Mouse (Mus musculus) kidney, postnatal 14 days (tissue): ENCODE results near the gene Lin7a.

ENCODE experiments used
- DNase-seq: peaks from one replicate; pipeline ENCODE4 v3.0.0; 2022; ENCODE audit warnings: mixed read lengths

Lin7a gene

DNA sequence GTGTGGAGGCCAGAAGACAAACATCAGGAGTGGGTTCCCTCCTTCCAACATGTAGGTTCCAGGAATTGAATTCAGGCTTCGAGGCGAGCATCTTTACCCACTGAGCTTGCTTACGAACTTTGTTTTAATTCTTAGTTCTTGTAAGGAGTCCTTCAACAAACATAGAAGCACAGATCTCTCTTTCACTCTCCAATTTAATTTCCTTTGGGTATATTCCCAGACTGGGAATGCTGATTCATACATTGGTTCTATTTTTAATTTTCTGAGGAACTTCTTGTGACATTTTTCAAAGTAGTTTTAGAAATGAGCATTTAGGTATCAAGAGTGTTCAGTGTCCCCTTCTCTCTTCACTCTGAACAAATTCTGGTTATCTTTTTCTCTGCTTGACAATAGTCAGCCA is 68.0 kb downstream of the Lin7a start:
- DNase-seq, result no peak

DNA sequence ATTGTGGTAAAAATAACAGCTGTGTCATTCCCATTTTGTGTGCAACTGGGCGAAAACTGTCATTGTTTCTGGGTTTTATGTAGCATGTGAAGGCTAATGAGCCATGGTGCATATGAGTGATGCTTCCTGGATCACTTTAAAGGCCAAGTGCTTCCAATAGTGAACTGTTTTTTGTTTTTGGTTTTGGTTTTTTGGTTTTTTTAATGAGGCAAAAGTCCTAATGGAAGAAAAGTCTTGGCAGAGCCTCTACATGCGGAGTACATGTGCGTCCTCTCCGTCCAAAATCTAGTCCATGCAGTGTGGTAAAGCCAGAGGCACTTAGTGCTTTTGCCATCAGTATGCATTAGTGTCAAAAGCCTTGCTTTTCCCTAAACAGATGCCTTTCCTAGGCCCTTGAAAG is 69.7 kb downstream of the Lin7a start:
- DNase-seq, result no peak

DNA sequence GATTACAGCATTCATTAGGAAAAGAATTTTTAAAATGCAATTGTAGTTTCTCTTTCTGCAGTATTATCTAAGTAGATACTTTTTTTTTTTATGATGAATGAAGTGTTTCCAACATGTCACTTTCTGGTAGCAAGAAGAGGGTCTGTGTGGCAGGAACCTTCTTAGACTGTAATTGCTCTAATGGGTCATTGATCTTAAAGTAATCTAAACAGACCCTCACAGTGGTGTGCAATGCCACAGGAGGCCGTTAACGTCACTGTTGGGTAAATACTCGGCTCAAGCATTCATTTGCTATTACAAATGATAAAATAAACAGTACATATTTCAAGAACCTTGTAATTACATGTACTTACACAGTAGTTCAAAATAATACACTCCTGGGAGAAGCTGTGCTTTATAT is 72.7 kb downstream of the Lin7a start:
- no peak for DNase-seq

DNA sequence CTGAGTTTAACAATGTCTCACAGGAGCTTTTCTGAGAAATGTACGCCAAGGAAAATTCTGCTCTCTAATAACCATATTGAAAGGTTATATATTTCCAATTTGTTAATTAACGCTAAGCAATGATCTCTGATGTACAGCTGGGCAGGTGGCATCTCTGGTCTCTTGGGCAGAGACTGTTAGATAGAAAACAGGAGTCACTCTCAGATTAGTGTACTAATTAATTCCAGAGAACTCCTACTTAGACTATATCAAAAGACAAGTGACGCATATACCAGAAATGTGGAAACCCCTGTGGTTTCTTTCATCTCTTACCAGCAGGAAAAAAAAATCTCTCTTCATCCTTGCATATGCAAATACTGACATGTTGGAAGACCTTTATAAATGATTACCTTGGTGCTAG is 76.4 kb downstream of the Lin7a start:
- DNase-seq, result no peak

DNA sequence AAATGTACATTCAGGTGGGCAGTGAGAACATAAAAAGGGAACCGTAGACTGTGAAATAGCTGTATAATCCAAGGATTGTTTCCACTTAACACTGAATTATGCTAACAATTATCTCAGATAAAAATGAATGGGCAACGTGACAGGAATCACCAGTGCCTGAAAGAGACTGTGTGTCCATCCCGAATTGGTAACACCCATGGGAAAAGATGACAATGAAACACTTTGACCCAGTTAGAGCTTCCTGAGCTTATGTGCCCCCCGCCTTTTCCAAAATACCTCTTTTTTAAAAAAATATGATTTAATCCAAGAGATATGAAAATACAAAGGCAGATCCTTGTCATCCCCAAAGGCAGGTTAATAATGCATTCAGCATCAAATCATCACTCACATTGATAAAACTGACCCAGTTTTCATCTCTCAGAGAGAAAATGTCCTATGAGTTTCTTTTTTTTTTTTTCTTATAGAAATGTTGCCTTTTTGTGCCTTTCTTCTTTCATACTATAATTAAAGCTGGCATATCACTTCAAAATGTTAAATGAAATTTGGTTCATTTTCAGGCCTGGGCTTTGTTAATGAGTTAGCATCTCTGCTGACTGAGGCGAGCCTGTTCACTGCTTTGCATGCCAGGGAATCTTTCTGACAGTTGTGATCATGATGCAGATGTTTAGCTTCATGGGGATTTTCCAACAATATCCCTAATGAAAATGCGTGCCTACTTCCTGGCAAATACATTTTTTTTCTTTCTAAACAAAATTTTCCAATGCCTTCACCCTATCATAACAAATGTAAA is 80.4 kb downstream of the Lin7a start:
- no peak for DNase-seq

DNA sequence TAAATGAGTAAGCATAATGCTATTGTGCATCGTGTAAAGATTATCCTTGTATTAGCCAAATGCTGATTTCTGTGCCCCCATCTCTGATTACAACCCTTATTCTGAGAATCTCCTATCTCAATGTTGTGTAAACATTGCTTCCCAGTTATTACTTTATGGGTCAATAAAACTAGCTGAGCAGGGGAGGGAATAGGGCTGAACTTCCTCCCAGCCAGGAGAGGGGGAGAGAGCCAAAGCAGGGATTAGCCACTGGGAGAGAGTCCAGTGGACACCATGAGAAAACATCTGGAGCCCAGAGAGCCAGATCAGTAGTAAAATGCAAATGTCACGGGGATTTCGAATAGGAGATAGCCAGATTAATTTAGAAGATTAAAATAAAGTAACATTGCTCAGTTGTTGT is 82.0 kb downstream of the Lin7a start:
- no peak for DNase-seq

DNA sequence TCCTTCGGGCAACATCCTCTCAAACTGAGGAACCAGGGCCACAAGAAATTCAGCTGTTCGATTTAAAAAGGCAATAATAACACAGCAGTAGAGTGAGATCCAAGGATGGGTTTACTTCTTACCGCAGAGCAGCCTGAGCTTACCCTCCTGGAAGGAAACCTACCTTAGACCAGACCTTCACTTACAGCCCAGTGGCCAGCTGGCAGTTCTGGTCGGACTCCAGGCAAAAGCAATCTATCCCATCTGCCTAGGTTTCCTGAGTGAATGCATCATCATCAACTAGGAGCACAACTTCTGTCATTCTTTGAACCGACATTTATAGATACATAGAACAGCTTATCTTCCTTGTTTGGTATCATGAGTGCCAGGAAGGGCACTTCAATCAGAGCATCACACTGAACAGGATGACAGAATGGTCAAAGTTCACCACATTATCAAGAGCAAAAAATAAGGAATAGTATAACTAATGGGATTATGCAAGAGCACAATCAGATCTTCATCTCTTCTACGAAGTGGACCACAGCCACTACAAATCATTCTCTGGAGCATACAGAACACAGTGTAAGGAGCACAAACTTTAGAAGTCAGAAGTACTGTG is 87.1 kb downstream of the Lin7a start:
- DNase-seq, result no peak

DNA sequence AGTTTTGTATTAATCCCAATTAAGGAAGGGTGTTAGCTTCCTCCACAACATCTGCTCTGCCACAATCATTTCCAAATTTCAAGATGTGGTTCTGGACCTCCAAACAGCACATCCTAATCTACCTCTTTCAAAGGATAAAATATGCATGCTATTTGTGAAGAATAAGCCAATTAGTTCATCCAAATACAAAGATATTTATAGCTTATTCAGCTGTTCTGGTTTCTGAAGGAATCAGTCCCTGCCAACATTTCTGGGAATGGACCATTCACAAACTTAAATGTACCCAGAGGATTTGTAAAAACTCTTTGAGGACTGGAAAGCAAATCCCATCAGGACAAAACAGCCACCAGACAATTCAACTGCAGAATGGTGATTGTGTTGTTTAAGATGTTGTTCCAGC is 87.8 kb downstream of the Lin7a start:
- no peak for DNase-seq

DNA sequence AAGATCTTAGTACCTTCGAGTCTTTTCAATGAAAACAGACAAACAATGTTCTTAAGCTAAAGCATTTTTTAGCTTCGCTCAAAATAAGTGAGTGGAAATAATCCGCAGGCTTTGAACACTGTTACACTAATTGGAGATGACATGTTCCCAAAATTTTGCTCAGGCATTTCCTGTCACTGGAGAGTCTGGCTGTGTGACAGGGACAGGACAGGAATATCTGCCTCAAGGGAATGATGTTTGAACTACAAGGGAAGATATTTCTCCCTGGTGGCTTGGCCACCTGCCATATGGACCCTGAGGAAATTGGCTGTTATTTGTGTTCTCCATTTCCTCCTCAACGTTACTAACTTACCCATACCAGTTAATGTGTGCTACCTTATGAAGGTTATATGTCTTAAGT is 90.1 kb downstream of the Lin7a start:
- peak; percentile 77 for DNase-seq

DNA sequence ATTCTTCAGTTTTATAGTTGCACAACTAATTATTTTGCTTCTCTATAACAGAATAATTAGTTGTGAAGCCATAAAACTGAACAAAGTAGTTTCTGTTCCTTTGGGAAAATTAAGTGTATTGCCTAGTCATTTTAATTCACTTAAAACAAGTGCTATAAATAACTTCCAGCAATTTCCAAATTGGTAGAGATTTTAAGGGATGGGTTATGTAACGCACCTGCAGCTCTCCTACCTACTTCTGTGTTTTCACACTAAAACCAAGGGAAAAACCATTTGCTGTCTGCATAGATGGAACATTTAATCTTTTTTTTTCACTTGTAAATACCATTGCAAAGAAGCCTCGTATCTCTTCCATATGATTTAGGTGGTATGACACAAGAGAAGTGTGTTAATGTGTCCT is 90.5 kb downstream of the Lin7a start:
- DNase-seq, result no peak

DNA sequence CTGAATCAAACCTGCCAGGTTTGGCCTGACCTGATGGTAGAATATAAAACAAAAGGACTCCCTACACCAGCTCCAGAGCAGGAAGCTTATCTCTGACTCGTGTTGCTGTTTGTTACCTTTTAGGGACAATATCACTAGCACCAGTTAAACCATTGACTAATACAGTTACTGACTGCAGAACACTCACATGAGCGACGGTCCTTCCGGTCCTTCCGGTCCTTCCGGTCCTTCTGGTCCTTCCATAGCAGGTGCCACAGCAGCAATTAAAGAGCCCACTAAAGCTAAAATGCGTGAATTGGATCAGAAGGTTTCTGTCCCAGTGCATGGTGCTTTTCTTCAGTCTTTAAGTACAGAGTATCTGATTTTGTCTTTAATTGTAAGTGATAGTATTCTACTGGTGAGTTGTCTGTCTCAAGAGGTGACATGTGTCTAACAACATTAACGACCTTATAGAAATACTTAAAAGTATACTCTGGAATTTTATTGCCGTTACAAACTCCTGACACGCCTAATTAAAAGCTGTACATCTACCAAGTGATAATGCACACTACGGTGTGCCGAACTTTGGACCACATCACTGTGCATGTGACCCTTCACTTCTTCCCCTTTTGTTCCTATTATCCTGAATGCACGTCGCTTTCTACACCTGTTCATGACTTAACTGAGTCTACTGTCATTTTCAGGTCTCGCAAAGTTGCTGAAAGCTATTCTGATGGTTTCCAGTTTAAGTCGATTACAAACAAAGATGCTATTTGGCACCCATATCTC is 91.7 kb downstream of the Lin7a start:
- DNase-seq, result no peak

DNA sequence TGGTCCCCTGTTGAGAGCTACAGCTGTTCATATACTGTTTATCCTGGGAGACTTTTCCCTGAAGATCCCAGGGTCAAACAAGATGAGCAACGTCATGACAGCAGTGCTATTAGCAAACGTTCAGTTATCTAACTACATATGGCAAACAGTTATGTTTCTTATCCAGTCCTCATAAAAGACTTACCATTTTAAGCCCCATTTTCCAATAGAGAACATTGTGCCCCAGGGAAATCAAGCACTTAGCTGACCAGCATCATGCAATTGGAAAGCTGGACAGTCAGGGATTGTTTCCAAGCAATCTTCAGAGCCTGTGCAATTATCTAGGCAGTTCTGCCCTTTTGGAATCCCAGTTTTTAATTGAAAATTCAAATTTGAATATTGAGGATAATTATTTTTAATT is 105.7 kb downstream of the Lin7a start:
- DNase-seq, result no peak

DNA sequence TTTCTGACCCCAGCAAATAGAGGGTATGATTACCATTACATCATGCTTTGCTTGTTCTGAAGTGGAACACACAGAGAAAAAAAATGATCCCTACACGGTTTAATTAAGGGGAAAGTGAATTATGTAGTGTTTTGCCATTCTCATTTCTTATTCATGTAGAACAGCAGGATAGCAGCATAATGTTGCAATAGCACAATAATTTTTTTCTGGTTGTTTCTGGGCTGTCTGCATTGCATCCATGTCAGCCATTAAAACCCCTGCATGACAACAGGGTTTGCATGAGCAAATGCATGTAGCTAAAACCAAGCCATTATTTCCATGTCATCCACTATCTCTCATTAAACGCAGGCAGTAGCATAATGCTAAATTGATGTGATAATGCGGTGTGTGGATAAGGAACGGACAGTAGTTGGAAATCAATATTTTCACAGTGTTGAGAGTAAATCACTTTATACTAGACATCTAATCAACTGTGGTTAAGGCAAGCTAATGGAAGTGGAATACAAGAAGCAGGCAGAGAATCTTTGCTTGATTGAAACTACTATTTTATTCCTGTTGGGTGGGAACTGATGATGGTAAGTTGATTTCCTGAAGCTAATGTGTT is 109.8 kb downstream of the Lin7a start:
- DNase-seq, result no peak

DNA sequence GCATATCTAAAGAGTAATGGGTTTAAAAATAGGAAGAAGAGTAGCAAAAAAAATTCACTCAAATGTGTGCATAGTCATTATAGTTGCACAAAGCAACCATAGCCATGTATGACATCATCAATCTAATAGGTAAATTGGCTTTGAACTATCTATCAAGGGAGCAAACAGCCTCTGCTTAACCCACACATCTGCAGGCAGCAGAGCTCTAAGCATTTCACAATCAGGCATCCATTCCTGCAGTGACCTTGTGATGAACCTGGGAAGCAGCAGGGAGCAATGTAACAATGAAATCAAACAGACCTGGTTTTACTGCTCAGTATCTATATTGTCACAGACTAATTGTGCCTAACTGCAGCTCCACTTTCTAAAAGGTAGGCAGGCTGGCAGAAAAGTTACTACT is 112.3 kb downstream of the Lin7a start:
- DNase-seq, result no peak

DNA sequence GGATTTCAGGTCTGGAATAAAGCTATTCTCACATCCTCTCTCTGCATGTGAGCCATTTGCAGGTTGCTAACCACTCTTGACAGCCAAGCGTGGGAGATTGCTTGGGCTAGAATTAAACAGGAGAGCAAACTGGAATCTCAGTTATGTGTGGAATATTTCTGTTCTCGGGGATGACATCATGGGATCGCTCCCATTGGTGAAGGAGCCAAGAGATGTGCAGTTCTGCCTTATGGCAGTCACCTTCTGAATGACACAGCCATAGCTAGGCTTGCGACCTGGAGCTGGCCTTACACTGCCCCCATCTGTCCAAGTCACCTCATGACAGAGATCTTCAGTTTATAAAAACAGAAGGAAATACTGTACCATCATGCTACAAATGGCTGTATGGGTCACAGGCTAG is 118.0 kb downstream of the Lin7a start:
- DNase-seq, result peak; percentile 52

DNA sequence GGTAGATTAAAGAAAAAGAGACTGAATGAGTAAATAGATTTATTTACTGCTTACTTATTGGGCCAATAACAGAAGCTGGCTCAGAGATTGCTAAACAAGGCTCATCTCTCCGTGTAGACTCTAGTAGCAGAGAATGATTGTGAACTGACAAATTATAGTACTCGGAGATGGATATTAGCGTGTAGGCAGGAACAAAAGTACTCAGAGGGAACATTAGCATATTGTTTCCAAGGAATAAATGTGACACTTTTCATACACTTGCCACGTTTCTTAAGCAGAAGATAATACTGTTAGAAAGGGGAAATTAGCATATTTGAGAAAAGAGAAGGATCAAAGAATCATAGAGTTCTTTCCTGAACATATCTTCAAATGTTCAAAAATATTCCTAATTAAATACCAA is 133.9 kb downstream of the Lin7a start:
- no peak for DNase-seq

DNA sequence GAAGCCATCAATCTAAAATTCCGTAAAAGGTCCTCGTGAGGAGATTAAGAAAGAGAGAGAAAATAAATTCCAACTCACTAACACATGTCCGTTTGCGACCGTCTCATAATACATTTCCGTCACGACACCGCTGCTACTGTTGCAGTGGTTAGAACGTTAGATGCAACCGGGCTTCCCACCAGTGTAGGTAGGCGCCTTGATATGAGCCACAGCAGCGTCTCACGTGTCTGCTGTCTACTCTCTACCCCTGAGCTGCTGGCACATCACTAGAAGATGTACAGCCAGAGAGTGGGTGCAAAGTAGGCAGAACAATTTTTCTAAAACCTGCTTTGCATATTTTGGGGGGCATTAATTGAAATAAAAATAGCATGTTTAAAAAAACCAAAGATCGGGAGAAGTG is 146.8 kb downstream of the Lin7a start:
- no peak for DNase-seq

DNA sequence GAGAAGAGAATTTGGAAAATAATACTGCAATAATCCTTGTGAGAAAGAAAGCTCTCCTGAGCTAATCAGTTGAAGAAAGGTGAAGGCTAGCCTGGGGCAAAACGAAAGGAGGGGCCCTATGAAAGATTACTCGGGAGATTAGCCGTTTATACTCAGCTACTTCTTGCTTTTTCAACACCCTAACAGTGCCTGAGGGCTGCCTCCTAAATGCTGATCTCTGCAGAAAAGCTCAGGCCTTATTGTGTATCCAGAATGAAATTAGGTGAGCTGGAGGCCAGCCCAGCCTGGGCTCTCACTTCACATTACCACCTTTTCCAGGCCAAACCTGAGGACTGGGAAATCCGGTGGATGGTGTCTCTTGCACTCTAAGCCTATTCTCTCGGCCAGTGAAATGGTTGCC is 165.5 kb downstream of the Lin7a start:
- DNase-seq, result no peak

DNA sequence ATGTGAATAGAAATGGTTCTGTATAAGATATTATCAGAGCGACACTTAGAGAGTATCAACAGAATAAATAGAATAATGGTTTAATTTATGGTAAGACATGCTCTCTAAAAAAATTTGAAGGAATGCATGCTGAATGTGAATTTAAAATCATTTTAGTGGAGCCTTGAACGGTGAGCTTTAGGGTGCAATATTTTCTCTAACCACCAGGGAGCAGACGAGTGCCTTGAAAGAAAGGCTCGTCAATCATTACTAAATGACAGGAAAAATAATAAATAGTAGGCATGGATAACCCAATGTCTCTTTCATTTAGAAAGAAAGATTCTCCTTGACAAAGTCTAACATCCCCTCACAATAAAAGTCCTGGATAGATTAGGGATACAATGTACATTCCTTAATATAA is 171.3 kb downstream of the Lin7a start:
- DNase-seq, result peak; percentile 32

DNA sequence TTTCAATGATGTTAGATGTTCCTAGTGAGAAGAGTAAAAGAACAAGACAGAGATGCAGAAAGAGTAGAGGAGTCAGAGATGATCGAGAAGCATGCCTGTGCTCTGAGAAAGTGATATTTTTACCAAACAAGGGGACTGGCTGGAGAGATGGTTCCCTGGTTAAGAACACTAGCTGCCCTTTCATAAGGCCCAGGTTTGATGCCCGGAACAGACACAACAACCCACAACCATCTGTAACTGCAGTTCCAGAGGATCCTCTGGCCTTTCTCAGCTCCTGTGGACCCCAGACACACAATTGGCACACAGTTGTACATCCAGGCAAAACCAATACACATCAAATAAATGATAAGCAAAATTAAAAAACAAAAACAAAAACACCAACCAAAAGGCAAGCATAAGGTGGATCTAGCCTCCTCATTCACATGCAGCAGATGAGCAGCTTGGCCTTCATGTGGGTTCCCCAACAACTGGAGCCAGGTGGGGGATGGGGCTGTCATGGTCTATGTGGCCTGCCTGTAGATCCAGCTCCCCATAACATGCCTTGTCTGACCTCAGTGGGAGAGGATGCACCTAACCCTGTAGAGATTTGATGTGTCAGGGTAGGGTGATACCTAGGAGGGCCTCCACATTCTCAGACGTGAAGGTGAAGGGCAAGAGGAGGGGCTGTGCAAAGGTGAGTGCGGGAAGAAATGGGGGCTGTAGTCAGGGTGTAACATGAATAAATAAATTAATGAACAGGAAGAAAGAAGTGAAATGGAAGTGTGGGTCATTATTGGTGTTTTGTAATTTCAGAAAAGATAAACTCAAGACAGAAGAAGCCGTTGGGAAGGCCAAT is 178.2 kb downstream of the Lin7a start:
- DNase-seq, result no peak

DNA sequence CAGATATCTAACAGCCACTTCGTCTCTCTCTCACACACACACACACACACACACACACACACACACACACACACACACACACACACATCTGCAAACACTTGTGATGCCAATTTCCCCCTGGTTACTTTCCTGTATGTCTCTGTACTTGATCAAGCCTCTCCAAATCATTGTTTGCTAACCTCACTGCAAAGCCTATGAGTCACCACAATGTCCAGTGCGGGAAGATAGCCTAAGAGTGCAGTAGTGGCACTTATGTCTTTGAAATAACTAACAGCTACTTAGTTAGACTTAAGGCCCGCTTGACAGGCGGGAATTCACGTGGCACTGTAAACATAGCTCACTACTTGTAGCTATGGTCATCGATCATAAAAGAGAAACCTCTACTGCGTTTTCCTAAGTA is 196.3 kb downstream of the Lin7a start:
- DNase-seq, result no peak
